Mouse (Mus musculus): Measurements from ENCODE around the gene Xrn2. TPM values are rescaled to one million over a fixed set of nuclear protein-coding genes. Genes with fewer than 3 reads are reported as not detected.

The Xrn2 gene
- total RNA-seq, 2 experiments from 2014 or later, result 39.5 to 44.2 TPM

- H3K4me3 ChIP-seq, result no peak overlapping the region
- no peak for TF ChIP-seq CTCF (IDR thresholded peaks at IDR 0.05)
- intact Hi-C loops (cut with DNase I), result no loop called here
- no peak for DNase-seq (ENCODE audit: extremely low spot score in 1 of 2, low spot score in 2 of 2)
- no peak overlapping the region for H3K27ac ChIP-seq
These were observed 114.6 kb downstream of the Xrn2 start for GRCm38 (mm10) chr2:147127366-147127765.

Other genes starting within 250 kb of the Xrn2 start
- gene Kiz, start 157.1 kb upstream of the Xrn2 start, total RNA-seq (2021), result 10 to 100 TPM; 21.6 to 24.8 TPM
- gene Nkx2-4, start 72.4 kb downstream of the Xrn2 start, total RNA-seq (2021), result not detected
- 1 to 10 TPM; 4.1 to 4.5 TPM for gene Nkx2-2, start 181.2 kb downstream of the Xrn2 start, total RNA-seq (2021)

Data from left cerebral cortex, adult 2 months (tissue).